Mouse (Mus musculus): ENCODE measurements around the gene Arl10. TPM values are rescaled to one million over a fixed set of nuclear protein-coding genes. Genes with fewer than 3 reads are reported as not detected.

Gene Arl10
- total and polyA plus RNA-seq, 2 experiments from 2014 or later: 69.5 to 163 TPM

- Histone ChIP-seq H3K9ac (no peak overlapping the region), H3K27ac (ENCODE audit: low read depth, low read length) (no peak overlapping the region), H3K36me3 (ENCODE audit: insufficient read depth) (peaks cover 61% of the 10 kb centered on the region), H3K27me3 (ENCODE audit: insufficient read depth, low read length) (no peaks in the 10 kb centered on the region), H3K9me3 (ENCODE audit: low read length) (no peaks in the 10 kb centered on the region), H3K4me3 (ENCODE audit: low read depth, low read length) (no peak overlapping the region), H3K4me2 (ENCODE audit: low read depth) (no peak overlapping the region), H3K4me1 (ENCODE audit: insufficient read depth) (peaks cover 8% of the 10 kb centered on the region)
- TF ChIP-seq CTCF (IDR thresholded peaks at IDR 0.05; ENCODE audit: low read depth): no peak
- DNase-seq (no peak), ATAC-seq (no peak)
- WGBS: 94% methylated on average over 2 of the region's 2 CpGs
Measured at GRCm38 (mm10) chr13:54559656-54560055, 15.2 kb upstream of the Arl10 start.

GRCm38 (mm10) chr13:54560608-54561007, 14.2 kb upstream of the Arl10 start:
- peaks cover 59% of the 10 kb centered on the region for H3K36me3 ChIP-seq (ENCODE audit: insufficient read depth)
- no peak overlapping the region for H3K27ac ChIP-seq (ENCODE audit: low read depth, low read length)
- H3K4me1 ChIP-seq (ENCODE audit: insufficient read depth): peaks cover 8% of the 10 kb centered on the region
- WGBS: 88% methylated on average over 7 of the region's 7 CpGs
- H3K9ac ChIP-seq: no peak overlapping the region
- TF ChIP-seq CTCF (IDR thresholded peaks at IDR 0.05; ENCODE audit: low read depth): no peak
- H3K4me2 ChIP-seq (ENCODE audit: low read depth): no peak overlapping the region
- no peaks in the 10 kb centered on the region for H3K27me3 ChIP-seq (ENCODE audit: insufficient read depth, low read length)
- ATAC-seq: no peak
- H3K9me3 ChIP-seq (ENCODE audit: low read length): no peaks in the 10 kb centered on the region
- no peak overlapping the region for H3K4me3 ChIP-seq (ENCODE audit: low read depth, low read length)
- no peak for DNase-seq

GRCm38 (mm10) chr13:54562562-54562961, 12.3 kb upstream of the Arl10 start:
- no peak for TF ChIP-seq CTCF (IDR thresholded peaks at IDR 0.05; ENCODE audit: low read depth)
- WGBS: 86% methylated on average over 7 of the region's 7 CpGs
- peaks cover 41% of the 10 kb centered on the region for H3K36me3 ChIP-seq (ENCODE audit: insufficient read depth)

GRCm38 (mm10) chr13:54564232-54565200, 10.3 kb upstream of the Arl10 start:
- peak; percentile 70 for ATAC-seq
- H3K4me2 ChIP-seq (ENCODE audit: low read depth): peak overlapping the region; percentile 89
- peaks cover 24% of the 10 kb centered on the region for H3K36me3 ChIP-seq (ENCODE audit: insufficient read depth)
- no peaks in the 10 kb centered on the region for H3K27me3 ChIP-seq (ENCODE audit: insufficient read depth, low read length)
- H3K9ac ChIP-seq: peak overlapping the region; percentile 96
- H3K9me3 ChIP-seq (ENCODE audit: low read length): no peaks in the 10 kb centered on the region
- no peak for DNase-seq
- peak overlapping the region; percentile 83 for H3K27ac ChIP-seq (ENCODE audit: low read depth, low read length)
- WGBS: 10% methylated on average over 45 of the region's 45 CpGs
- peaks cover 8% of the 10 kb centered on the region for H3K4me1 ChIP-seq (ENCODE audit: insufficient read depth)
- peak overlapping the region; percentile 92 for H3K4me3 ChIP-seq (ENCODE audit: low read depth, low read length)
- no peak for TF ChIP-seq CTCF (IDR thresholded peaks at IDR 0.05; ENCODE audit: low read depth)

More at GRCm38 (mm10) chr13:54562562-54562961, 12.3 kb upstream of the Arl10 start:
- Histone ChIP-seq H3K4me1 (ENCODE audit: insufficient read depth) (peaks cover 8% of the 10 kb centered on the region), H3K4me2 (ENCODE audit: low read depth) (no peak overlapping the region), H3K27me3 (ENCODE audit: insufficient read depth, low read length) (no peaks in the 10 kb centered on the region), H3K4me3 (ENCODE audit: low read depth, low read length) (no peak overlapping the region), H3K9ac (no peak overlapping the region), H3K9me3 (ENCODE audit: low read length) (no peaks in the 10 kb centered on the region), H3K27ac (ENCODE audit: low read depth, low read length) (no peak overlapping the region)
- DNase-seq (no peak), ATAC-seq (no peak)

GRCm38 (mm10) chr13:54565201-54565581, 9.6 kb upstream of the Arl10 start, which contains the start of gene 4833439L19Rik:
Gene 4833439L19Rik (minus strand): TSS chr13:54565435.
- Histone ChIP-seq H3K9me3 (ENCODE audit: low read length) (no peaks in the 10 kb centered on the region), H3K36me3 (ENCODE audit: insufficient read depth) (peaks cover 17% of the 10 kb centered on the region), H3K4me2 (ENCODE audit: low read depth) (peak within 1 kb of the TSS; percentile 89), H3K27ac (ENCODE audit: low read depth, low read length) (peak within 1 kb of the TSS; percentile 83), H3K4me3 (ENCODE audit: low read depth, low read length) (peak within 1 kb of the TSS; percentile 92), H3K27me3 (ENCODE audit: insufficient read depth, low read length) (no peaks in the 10 kb centered on the region), H3K4me1 (ENCODE audit: insufficient read depth) (peaks cover 8% of the 10 kb centered on the region), H3K9ac (peak within 1 kb of the TSS; percentile 96)
- DNase-seq: peak; percentile 97
- TF ChIP-seq CTCF (IDR thresholded peaks at IDR 0.05; ENCODE audit: low read depth): no peak
- WGBS: 3% methylated on average over 27 of the region's 27 CpGs
- peak; percentile 99 for ATAC-seq

GRCm38 (mm10) chr13:54565594-54566345, 9.0 kb upstream of the Arl10 start:
- ATAC-seq (peak; percentile 59), DNase-seq (no peak)
- Histone ChIP-seq H3K4me1 (ENCODE audit: insufficient read depth) (peaks cover 8% of the 10 kb centered on the region), H3K9me3 (ENCODE audit: low read length) (no peaks in the 10 kb centered on the region), H3K36me3 (ENCODE audit: insufficient read depth) (peaks cover 13% of the 10 kb centered on the region), H3K27me3 (ENCODE audit: insufficient read depth, low read length) (no peaks in the 10 kb centered on the region), H3K9ac (0 out of 2 replicates have a peak overlapping the region, but pooled peaks have one; percentile 96), H3K27ac (ENCODE audit: low read depth, low read length) (peak overlapping the region; percentile 67), H3K4me3 (ENCODE audit: low read depth, low read length) (peak overlapping the region; percentile 92), H3K4me2 (ENCODE audit: low read depth) (peak overlapping the region; percentile 89)
- peak; percentile 56 for TF ChIP-seq CTCF (IDR thresholded peaks at IDR 0.05; ENCODE audit: low read depth)
- WGBS: 39% methylated on average over 8 of the region's 8 CpGs

Measured in forebrain, postnatal 0 days (tissue).